Mouse (Mus musculus) forebrain, embryonic 10.5 days (tissue): ENCODE data around the gene Mgat4a. TPM values are rescaled to one million over a fixed set of nuclear protein-coding genes. Genes with fewer than 3 reads are reported as not detected.

Source experiments
- DNase-seq: peaks from one replicate; pipeline ENCODE4 v3.0.0-alpha.2; 2017; ENCODE audit warnings: low spot score; ENCODE audit errors: extremely low spot score
- H3K27ac ChIP-seq: fragments of 300-500 bp; sonication (generic); 2 replicates; pipeline ENCODE4 v1.5.1; 2016; ENCODE audit warnings: mild to moderate bottlenecking
- H3K27me3 ChIP-seq: fragments of 300-500 bp; sonication (generic); 2 replicates; pipeline ENCODE4 v1.6.1; 2016; ENCODE audit warnings: mild to moderate bottlenecking; ENCODE audit not compliant: poor library complexity, severe bottlenecking
- H3K36me3 ChIP-seq: fragments of 300-500 bp; sonication (generic); replicated peaks from 2 replicates; pipeline ENCODE4 v1.6.1; 2016; ENCODE audit warnings: mild to moderate bottlenecking, moderate library complexity
- H3K4me1 ChIP-seq: fragments of 300-500 bp; sonication (generic); 2 replicates; pipeline ENCODE4 v1.6.1; 2016
- H3K4me3 ChIP-seq: fragments of 300-500 bp; sonication (generic); 2 replicates; pipeline ENCODE4 v1.5.1; 2016; ENCODE audit warnings: mild to moderate bottlenecking, moderate library complexity
- H3K9me3 ChIP-seq: fragments of 300-500 bp; sonication (generic); 2 replicates; pipeline ENCODE4 v1.6.1; 2016; ENCODE audit warnings: mild to moderate bottlenecking, moderate library complexity
- WGBS: fragments of 180-500 bp; shearing (Covaris S2); methylation state at CpG from one replicate; pipeline ENCODE4 v1.1.7; 2016; 5-methylcytosine and 5-hydroxymethylcytosine counted together
- polyA plus RNA-seq: library from polyadenylated mRNA; unstranded; fragments of >200 nt; fragmentation: Nextera tagmentation; extraction: Ambion mirVana; gene quantifications from 2 replicates; pipeline ENCODE4 v1.2.1, GENCODE M21; 2016

The Mgat4a gene
- polyA plus RNA-seq, 1 experiment from 2014 or later: 2.5 TPM

GRCm38 (mm10) chr1:37551986-37552385 lies 11.2 kb upstream of the Mgat4a start:
- no peak overlapping the region for H3K27ac ChIP-seq
- WGBS: 89% methylated on average over 7 of the region's 7 CpGs
- H3K4me1 ChIP-seq: no peaks in the 10 kb centered on the region
- H3K36me3 ChIP-seq: no peaks in the 10 kb centered on the region
- H3K27me3 ChIP-seq: no peaks in the 10 kb centered on the region
- H3K4me3 ChIP-seq: no peak overlapping the region
- DNase-seq: no peak
- H3K9me3 ChIP-seq: no peaks in the 10 kb centered on the region

- Histone ChIP-seq H3K4me3 (no peak overlapping the region), H3K9me3 (no peaks in the 10 kb centered on the region), H3K27ac (no peak overlapping the region), H3K36me3 (no peaks in the 10 kb centered on the region), H3K27me3 (no peaks in the 10 kb centered on the region), H3K4me1 (no peaks in the 10 kb centered on the region)
- DNase-seq: no peak
- WGBS: 87% methylated on average over 8 of the region's 8 CpGs
Observed at GRCm38 (mm10) chr1:37549501-37549900, 8.7 kb upstream of the Mgat4a start.

- peaks cover 19% of the 10 kb centered on the region for H3K27me3 ChIP-seq
- no peak overlapping the region for H3K27ac ChIP-seq
- 82% methylated on average over 11 of the region's 11 CpGs for WGBS
- H3K4me1 ChIP-seq: peaks cover 9% of the 10 kb centered on the region
- DNase-seq: no peak
- H3K4me3 ChIP-seq: no peak overlapping the region
- H3K9me3 ChIP-seq: no peaks in the 10 kb centered on the region
- no peaks in the 10 kb centered on the region for H3K36me3 ChIP-seq
Observed at GRCm38 (mm10) chr1:37546398-37547051, 5.7 kb upstream of the Mgat4a start.

- Histone ChIP-seq H3K4me3 (no peak overlapping the region), H3K27ac (no peak overlapping the region), H3K27me3 (peaks cover 37% of the 10 kb centered on the region), H3K4me1 (peaks cover 18% of the 10 kb centered on the region), H3K9me3 (no peaks in the 10 kb centered on the region), H3K36me3 (no peaks in the 10 kb centered on the region)
- 60% methylated on average over 9 of the region's 9 CpGs for WGBS
- no peak for DNase-seq
Observed at GRCm38 (mm10) chr1:37544251-37544650, 3.4 kb upstream of the Mgat4a start.

- Histone ChIP-seq H3K9me3 (no peaks in the 10 kb centered on the region), H3K4me1 (peaks cover 18% of the 10 kb centered on the region), H3K4me3 (no peak overlapping the region), H3K27me3 (peaks cover 44% of the 10 kb centered on the region), H3K27ac (no peak overlapping the region), H3K36me3 (no peaks in the 10 kb centered on the region)
- 28% methylated on average over 1 of the region's 1 CpGs for WGBS
- DNase-seq: no peak
Observed at GRCm38 (mm10) chr1:37543057-37543456, 2.2 kb upstream of the Mgat4a start.

- Histone ChIP-seq H3K27ac (peak overlapping the region; percentile 85), H3K4me1 (peaks cover 18% of the 10 kb centered on the region), H3K9me3 (no peaks in the 10 kb centered on the region), H3K36me3 (no peaks in the 10 kb centered on the region), H3K27me3 (peaks cover 44% of the 10 kb centered on the region), H3K4me3 (peak overlapping the region; percentile 85)
- 4% methylated on average over 43 of the region's 47 CpGs for WGBS
- DNase-seq: peak; percentile 27
Observed at GRCm38 (mm10) chr1:37539968-37540809, 627 bp downstream of the Mgat4a start.

- H3K36me3 ChIP-seq: no peaks in the 10 kb centered on the region
- peaks cover 11% of the 10 kb centered on the region for H3K27me3 ChIP-seq
- no peak overlapping the region for H3K4me3 ChIP-seq
- peaks cover 3% of the 10 kb centered on the region; the same call in 1 of the 2 replicates for H3K4me1 ChIP-seq
- H3K27ac ChIP-seq: no peak overlapping the region
- DNase-seq: no peak
- no peaks in the 10 kb centered on the region for H3K9me3 ChIP-seq
- 68% methylated on average over 5 of the region's 5 CpGs for WGBS
Observed at GRCm38 (mm10) chr1:37534532-37535108, 6.2 kb downstream of the Mgat4a start.

- H3K4me1 ChIP-seq: peaks cover 3% of the 10 kb centered on the region; the same call in 1 of the 2 replicates
- no peaks in the 10 kb centered on the region for H3K9me3 ChIP-seq
- H3K27ac ChIP-seq: no peak overlapping the region
- H3K27me3 ChIP-seq: no peaks in the 10 kb centered on the region
- WGBS: 89% methylated on average over 7 of the region's 7 CpGs
- no peak overlapping the region for H3K4me3 ChIP-seq
- no peaks in the 10 kb centered on the region for H3K36me3 ChIP-seq
- no peak for DNase-seq
Observed at GRCm38 (mm10) chr1:37533181-37533580, 7.6 kb downstream of the Mgat4a start.

- H3K4me3 ChIP-seq: no peak overlapping the region
- whole genome bisulfite sequencing: 92% methylated on average over 6 of the region's 6 CpGs
Observed at GRCm38 (mm10) chr1:37532533-37532840, 8.3 kb downstream of the Mgat4a start.

GRCm38 (mm10) chr1:37531654-37532532 lies 8.9 kb downstream of the Mgat4a start:
- Histone ChIP-seq H3K27me3 (no peaks in the 10 kb centered on the region), H3K4me3 (no peak overlapping the region), H3K9me3 (no peaks in the 10 kb centered on the region), H3K4me1 (peaks cover 3% of the 10 kb centered on the region; the same call in 1 of the 2 replicates), H3K36me3 (no peaks in the 10 kb centered on the region), H3K27ac (no peak overlapping the region)
- WGBS: 95% methylated on average over 12 of the region's 12 CpGs
- no peak for DNase-seq

More at GRCm38 (mm10) chr1:37532533-37532840, 8.3 kb downstream of the Mgat4a start:
- no peak for DNase-seq
- no peak overlapping the region for H3K27ac ChIP-seq
- peaks cover 3% of the 10 kb centered on the region; the same call in 1 of the 2 replicates for H3K4me1 ChIP-seq
- no peaks in the 10 kb centered on the region for H3K27me3 ChIP-seq
- no peaks in the 10 kb centered on the region for H3K9me3 ChIP-seq
- H3K36me3 ChIP-seq: no peaks in the 10 kb centered on the region

- no peak for DNase-seq
- Histone ChIP-seq H3K36me3 (no peaks in the 10 kb centered on the region), H3K4me3 (no peak overlapping the region), H3K9me3 (no peaks in the 10 kb centered on the region), H3K4me1 (peaks cover 3% of the 10 kb centered on the region; the same call in 1 of the 2 replicates), H3K27ac (no peak overlapping the region), H3K27me3 (no peaks in the 10 kb centered on the region)
- WGBS: 86% methylated on average over 8 of the region's 8 CpGs
Observed at GRCm38 (mm10) chr1:37530061-37530460, 10.8 kb downstream of the Mgat4a start.

GRCm38 (mm10) chr1:37526257-37526656 lies 14.6 kb downstream of the Mgat4a start:
- Histone ChIP-seq H3K4me1 (no peaks in the 10 kb centered on the region), H3K36me3 (no peaks in the 10 kb centered on the region), H3K9me3 (no peaks in the 10 kb centered on the region), H3K4me3 (no peak overlapping the region), H3K27me3 (no peaks in the 10 kb centered on the region), H3K27ac (no peak overlapping the region)
- DNase-seq: no peak
